Mouse (Mus musculus) cerebellum, adult 18-20 months (tissue): ENCODE data around the gene Gpr162.
"Not testable (repeated sequence)": the region's sequence is repeated elsewhere in the genome, so short reads cannot be mapped to it uniquely, and the experiment has no call there.

Experiments used
- DNase-seq, 2 experiments: peaks; one replicate each; pipeline ENCODE4 v3.0.0; 2021

Gene Gpr162

DNA sequence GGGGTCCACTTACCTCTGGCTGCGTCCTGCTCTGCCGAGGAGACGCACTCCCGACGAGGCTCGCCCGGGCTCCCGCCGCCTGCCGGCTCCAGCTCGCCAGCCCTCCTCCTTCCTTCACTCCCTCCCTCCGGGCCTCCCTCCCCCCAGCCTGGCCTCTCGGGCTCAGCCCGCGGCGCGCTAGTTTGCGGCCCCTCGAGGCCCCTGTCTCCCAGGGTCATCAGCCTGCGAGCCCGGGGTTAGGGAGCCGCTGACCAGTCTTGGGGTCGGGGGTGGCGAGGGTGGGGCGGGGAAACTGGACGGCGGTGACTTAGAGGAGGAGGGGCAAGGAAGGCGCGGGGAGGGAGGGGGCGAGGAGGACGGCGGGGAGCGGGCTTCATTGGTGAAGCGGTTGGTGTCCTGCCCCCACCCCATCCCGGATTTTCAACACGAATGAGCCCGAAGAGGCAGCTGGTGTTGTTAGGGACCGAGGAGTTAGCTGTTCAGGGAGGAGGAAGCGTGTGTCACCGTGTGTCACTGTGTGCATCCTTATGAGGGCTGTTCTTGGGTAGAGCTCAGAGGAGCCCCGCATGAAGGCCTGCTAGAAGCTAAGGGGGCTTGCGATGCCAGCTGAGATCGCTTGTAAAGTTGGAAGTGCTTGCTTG lies at the start of gene Gpr162:
Gpr162 (minus strand) TSS at position 326 of the 641 bp plus-strand sequence.
- peak; percentile 79 to 81 for DNase-seq

DNA sequence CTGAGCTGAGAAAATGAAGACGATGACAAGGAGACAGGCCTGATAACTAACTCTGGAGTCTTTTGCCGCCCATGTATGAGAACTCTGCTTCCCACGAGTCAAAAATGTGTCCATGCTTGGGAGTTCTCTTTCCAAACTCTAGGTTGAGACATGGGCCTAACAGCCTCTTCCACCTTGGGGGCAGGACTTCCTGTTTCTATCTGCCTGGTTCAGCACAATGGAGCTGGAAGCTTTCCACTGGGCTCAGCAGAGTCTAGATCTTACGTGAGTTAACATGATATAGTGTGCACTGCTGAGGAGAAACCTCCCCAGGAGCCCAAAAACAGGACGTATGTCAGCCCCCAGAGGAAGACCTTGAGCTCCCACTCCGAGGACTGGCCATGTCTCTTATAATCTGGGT lies 49.4 kb upstream of the Gpr162 start:
- DNase-seq = no peak

DNA sequence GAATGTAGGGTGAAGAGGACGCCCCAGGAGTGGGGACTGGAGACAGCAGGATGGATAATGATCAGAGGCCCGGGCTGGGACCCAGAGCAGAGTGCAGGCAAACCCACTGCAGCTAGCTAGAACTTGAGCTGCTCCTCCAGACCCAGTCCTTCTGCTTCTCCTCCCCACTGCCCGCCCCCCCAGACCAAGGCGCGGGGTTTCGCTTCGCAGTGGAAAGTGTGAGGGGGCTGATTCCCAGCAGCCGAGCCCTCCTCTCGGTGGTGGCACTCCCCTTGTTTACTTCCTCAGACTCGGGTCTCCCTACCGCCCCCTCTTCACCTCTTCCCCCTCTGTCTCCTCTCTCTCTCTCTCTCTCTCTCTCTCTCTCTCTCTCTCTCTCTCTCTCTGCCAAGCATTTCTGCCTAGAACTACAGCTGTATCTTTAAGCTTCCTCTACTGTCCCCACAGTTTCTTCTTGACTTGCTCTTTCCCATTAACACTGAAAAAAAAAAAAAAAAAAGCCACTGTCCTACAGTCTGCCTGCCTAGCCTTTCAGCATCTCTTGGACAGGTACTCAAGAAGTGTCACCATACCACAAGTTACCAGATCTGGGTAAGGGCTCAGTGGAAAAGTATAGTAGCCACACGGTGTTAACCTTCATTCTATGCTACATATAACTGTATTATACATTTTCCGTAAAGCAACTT lies 47.9 kb upstream of the Gpr162 start, which contains the start of gene Lag3:
Lag3 (minus strand) TSS at position 173 of the 686 bp plus-strand sequence.
- no peak for DNase-seq

DNA sequence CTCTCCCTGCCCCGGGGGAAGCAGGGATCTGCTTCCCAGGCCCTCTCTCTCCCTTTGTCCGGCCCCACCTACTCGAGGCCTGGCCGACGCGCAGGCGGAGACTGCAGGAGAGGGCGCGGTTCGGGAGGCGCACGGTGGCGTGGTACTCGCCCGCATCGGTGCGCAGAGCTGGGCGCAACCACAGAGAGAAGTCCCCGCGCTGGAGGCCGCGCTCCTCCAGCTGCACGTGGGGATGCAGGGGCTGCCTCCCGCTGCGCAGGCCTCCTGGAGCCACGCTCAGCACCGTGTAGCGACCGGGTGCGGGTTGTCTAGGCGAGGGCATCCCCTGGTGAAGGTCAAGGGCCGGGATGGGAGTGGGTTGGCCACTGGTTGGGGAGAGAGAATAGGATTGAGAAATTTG lies 46.2 kb upstream of the Gpr162 start:
- DNase-seq = peak in 1 of 2 experiments; percentile 39

DNA sequence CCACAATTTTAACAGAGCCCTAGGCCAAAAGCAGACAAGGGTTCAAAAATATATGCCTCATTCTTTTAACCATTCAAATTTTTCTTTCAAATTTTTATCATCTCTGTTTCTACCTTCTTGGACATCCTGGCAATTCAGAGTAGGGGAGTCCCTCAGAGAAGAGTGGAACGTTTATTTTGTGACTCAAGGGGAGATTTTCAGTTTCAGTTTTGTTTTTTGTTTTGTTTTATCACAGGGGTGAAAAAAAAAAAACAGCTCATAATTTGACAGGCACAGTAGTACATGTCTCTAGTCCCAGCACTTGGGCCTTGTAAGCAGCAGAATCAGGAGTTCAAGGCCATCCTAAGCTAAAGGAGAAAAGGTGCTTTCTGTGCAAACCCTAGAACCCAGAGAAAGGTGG lies 44.0 kb upstream of the Gpr162 start:
- DNase-seq = no peak

DNA sequence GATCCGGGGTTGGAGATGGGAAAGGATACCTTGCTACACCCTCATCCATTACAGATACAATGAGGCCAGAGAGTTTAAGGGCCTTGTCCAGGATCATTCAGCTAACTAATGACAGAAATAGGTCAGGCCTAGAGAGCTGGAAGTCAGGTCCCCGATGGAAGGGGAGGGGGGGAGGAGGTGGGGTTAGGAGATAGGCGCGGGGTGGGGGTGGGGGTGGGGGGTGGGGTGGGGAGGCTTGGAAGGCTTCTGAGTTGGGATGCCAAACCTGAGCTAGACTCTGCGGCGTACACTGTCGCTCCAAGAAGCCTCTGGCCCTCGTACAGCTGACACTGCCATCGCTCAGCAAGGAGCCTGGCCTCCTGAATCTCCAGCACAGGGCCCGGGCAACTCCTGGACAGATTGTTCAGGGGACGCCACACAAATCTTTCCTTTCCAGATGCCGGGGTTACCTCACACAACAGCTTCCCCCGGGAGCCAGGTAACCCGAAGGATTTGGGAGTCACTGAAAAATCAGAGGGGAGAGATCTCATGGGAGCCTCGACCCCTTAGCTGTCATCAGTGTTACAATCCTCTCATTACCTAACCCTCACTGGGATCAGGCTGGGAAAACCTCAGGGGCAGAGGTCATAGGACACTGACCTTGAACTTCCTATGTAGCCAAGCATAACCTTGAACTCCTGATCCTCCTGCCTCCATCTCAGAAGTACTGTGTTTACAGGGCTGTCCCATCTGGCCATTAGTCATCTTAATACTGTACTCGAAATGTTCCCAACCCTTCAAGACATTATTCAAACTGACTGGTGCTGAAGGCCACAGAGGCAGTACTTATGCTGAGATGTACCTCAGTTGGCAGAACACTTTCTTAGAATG lies 41.4 kb upstream of the Gpr162 start:
- peak; percentile 33 to 36 for DNase-seq

DNA sequence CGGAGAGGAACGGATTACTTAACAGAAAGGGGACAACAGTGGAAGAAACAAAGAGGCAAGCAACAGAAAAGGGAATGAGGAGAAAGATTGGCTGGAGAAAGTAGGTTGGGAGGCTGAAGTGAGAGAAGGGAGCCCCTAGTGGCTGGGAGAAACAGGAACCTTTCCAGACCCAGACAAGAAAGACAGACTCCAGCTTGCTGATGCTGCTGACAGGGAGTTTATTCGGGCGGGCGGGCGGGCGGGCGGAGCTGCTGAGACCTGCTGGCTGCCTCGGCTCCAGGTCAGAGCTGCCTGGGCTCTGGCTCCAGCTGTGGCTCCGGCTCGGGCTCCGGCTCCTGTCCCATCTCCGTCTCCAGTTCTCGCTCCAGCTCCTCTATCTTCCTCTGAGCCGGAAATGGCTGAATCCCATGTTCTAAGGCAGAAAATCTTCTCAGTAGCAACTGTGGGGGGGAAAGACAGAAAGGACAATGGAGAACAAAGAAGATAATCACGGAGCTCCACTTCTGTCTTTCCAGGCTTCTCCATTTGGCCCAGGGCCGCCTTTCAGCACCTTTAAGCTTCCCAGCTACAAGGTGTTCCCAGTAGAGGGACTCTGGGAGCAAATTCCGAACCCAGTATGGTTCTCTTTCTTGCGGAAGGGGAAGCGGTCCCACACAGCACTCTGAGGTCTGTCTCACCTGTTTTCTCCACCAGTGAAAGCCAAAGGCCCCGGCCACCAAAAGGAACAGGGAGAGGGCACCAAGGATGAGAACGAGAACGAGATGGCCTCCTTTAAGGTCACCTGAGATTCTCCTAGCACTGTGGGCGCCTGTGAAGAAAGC lies 40.6 kb upstream of the Gpr162 start:
- DNase-seq = peak; percentile 78 to 83

DNA sequence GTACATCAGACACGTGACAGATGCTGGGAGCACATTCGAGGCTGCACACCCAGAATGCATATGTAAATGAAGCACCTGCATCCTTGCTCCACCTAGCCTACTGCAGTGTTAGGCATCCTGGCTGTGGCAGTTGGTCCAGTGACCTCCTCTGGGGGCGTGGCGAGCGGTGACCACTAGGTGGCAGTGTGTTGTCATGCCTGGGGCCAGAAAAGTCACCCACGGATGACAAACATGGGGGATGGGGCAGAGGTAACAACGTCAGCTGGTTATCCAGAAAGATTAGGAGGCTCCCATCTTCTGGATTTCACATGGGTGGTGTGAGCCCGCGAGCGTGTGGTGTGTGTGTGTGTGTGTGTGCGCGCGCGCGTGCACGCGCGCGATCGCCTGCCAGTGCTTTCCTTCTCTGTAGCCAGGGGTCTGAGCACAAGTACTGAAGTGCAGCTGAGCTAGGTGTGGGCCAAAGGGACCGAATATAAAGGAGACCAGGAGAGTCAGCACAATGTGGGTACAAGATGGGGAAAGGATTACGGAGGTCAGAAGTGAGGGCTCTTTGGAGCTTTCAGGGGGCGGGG lies 39.9 kb upstream of the Gpr162 start:
- peak; percentile 98 to 99 for DNase-seq

DNA sequence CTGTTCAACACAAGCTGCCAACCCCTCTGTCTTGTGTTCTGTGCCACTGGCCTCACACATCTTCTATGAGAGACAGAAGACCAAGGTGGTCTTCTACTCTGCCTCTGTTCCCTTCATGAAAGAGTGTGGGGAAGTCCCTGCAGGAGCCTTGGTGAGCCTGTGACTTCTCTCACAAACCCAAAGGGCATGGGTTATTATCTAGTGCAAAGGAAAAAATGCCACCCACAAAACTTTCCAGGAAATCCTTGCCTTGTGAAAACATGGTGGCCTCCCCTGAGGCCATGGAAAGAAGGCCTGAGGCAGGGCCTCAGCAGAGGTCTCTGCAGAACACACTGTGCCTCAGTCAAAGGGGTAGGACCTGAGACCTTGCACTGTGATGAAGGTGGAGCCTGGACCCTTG lies 38.1 kb upstream of the Gpr162 start:
- no peak for DNase-seq

DNA sequence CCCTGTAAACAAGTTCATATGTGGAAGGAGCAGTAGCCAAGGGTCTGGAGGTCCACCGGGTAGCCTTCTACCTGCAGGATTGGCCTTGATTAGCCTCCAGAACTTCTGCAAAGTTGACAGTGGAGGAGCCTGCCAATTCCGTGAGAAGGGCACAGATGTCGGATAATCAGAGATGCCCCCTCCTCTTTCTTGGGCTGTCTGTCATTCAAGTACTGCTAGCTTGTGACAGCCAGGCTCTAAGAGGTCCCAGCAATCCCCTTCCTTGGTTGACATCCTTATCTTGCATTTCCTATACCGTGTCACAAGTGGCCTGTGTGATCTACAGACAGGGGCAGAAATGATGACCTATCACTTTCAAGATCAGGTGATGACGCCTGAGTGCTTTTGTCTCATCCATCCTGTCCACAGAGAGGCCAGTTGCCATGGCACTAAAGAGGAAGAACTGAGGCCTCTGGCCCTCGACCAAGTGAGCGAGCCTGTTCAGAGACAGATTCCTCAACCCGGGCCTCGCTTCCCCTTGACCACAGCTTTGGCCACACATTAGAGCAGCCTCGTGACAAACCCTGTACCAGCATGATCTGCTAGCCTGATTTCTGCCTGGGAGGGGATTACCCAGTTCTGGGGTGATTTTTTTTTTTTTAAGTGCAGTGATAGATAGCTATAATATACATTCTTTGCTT lies 37.2 kb upstream of the Gpr162 start:
- DNase-seq = no peak

DNA sequence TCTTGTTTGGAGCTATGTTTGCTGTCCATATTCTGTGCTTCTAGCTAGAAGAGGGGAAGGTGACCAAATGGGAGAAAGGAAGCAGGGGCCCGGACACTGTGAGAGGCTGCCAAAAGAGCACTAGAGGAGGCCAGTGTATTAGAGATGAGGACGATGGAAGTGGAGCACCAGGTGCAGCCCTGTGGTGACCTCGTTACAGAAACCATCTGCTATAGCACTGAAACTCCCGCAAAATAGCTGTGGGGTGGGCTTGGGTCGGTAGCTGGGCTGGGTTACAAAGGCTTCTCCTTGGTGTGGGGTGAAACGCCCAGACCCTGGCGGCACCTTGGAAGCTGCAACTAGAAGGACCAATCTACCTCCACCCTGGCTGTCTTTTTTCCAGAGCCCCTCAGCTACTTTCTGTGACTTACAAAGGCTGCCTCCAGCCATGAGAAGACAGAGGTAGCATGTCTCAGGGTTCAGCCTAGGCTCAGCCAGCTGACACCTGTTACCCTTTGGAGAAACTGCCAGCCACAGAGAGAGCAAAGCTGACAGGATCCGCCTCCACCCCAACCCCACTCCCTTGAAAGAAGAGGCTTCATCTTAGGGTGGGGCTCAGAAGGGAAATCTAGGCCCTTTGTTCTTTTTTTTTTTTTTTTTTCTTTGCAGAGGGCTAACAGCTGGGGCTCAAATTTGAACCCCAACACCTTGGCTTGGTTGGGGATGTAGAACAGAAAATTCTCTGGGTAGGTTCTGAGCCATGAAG lies 36.4 kb upstream of the Gpr162 start:
- peak; percentile 36 to 38 for DNase-seq

DNA sequence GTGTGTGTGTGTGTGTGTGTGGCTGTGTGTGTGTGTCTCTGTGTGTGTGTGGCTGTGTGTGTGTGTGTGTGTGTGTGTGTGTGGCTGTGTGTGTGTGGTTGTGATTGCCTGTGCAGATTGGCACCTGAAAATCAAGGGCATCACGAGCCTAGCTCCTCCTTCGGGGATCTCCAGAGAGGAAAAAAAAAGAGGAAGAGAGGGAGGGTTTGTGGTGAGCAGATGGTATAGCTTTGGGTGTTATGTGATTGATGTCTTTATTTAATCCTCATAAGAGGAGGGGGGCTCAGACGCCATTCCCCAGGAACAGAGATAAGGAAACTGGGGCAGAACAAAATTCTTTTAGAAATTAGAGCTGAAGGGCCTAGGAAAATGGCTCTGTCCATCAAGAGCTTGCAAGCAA lies 34.6 kb upstream of the Gpr162 start:
- no peak for DNase-seq

DNA sequence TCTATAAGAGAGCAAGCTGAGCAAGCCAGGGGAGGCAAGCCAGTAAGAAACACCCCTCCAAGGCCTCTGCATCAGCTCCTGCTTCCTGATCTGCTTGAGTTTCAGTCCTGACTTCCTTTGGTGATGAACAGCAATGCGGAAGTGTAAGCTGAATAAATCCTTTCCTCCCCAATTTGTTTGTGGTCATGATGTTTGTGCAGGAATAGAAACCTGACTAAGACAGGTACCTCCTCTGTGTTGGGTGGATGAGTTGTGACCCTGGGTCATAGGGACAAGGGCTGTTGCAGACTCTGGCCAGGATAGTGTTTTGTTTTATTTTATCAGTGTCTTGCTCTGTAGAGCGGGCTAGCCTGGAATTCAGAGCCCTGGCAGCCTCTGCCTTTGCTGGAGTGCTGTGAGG lies 30.3 kb upstream of the Gpr162 start:
- DNase-seq = not testable (repeated sequence)

DNA sequence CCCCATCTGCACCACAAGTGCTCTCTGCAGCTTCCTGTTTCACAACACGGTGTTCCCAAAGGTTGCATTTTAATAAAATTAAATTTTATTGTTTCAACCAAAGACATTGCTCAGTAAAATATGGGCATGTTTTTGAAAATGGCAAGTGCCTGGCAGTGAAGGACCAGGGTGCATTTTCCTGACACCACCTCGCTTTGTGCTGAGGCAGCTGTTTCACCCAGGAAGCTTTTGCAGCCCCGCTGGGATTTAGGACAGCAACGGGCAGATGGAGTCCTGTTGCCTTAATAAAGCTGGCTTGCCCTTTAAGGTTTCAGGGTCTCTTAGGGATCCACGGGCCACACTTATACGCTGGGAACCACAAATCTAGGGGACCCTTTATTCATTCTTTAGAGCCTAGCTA lies 27.2 kb upstream of the Gpr162 start:
- no peak for DNase-seq

DNA sequence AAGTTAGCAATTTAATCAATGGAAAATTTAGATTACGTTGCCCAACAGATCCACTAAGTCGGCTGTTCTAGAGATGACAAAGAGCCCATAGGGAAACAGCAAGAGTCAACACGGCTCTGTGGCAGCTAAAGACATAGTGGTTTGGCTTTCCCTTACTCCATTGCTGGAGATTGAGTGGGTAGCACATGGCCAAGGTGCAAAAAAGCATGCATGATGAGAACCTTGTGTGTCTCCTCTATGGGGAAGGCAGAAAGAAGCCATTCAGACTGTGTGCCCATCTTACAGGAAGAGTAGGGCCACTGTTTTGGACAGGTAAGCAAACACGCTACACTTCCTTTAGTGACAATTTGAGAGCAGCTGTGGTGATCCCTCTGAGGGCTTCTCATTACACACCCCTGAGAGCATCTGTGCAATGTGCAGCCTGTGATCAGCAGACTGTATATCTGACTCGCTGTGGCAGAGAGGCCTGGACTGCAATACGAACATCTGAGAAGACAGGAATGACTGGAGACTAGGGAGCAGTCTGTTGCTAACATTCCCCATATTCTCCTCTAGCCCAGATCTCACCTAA lies 24.9 kb upstream of the Gpr162 start:
- no peak for DNase-seq

DNA sequence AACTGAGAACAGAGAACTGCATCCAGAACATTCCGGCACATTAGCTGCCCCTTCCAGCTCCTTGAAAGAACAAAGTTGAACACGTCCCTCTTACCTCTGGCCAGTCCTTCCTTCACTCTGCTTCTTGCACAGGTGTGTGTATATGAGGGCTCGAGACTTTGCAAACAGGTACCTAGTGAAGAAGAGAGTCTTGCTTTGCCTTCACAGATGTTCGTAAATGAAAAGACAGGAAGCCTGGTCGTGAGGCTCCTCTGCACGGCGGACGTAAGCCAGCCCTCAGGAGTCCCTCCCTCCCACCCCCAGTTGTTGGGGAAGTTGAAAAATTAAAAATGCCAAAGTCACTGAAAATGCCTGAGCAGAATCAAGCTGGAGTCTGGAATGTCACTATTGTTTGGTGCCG lies 24.2 kb upstream of the Gpr162 start, which contains the start of gene Cd4:
Cd4 (minus strand) TSS at position 236 of the 400 bp plus-strand sequence.
- DNase-seq = no peak

DNA sequence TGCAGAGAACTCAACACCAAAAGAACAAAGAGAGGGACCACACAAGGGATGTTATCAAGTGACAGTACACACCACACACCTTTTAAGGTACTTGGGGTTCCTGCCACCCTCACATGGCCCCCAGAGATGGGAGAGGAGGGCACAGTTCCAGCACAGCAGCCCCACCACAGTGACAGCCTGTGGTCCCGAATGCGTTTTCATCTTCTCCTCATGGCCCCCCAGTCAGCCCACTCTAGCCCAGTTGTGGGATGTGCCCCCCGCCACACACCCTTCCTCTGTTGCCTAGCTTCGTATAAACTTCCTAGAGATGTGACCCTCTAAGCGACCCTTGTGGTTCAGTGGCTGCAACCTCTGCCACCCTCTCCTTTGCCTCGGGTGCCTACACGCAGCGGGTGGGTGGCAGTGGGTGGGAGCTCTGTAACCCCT lies 22.2 kb upstream of the Gpr162 start:
- DNase-seq = no peak

DNA sequence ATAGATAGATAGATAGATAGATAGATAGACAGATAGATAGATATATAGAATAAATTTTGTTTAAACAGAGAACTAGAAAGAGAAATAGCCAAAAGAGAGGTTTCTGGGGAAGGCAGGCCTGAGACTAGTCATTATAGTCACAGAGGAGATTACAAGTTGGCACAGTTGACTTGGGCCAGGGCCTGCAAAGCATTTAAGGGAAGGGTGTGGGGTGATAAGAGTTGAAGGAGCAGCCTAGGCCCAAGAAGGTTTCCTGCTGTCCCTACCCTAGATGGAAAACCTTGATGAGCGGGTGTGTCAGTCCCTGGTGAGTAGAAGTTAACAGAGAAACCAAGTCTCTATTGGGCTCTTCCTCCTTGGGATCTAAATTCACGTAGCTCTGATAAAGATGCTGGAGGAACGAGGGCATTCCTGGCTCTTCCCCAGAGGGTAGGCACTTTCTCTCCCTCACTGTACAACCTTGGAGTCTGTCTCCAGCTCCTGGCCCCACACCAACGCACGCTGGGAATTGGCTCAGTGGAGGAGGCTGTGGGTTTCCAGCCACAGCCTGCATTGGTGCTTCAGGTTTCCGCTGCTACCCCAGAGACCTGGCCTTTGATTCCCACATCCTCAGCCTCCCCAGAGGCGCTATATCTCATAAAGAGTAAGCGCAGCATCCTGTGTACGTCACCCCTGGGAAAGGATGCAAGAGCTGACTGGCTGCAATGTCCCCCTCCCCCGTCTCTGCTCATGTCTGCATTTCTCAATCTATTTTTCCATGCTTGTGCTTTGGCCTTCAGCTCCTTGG lies 21.1 kb upstream of the Gpr162 start:
- DNase-seq = peak; percentile 85 to 86

DNA sequence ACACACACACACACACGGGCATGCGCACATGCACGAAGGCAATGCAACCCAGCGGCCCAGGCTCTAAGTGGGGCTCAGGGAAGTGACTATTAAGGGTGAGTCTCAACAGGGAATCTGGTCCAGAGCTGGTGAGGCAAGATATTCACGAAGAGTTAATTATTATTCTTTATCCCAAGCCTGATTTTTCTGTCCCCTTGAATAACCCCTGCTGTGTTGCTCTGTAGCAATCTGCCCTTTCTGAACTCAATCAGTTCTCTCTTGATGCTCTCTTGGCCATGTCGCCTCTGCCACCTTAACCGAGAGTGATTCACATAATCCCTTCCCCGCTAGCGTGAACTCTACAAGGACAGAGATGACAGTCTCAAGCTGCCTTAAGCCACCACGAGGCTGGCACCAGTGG lies 19.6 kb upstream of the Gpr162 start:
- no peak for DNase-seq

DNA sequence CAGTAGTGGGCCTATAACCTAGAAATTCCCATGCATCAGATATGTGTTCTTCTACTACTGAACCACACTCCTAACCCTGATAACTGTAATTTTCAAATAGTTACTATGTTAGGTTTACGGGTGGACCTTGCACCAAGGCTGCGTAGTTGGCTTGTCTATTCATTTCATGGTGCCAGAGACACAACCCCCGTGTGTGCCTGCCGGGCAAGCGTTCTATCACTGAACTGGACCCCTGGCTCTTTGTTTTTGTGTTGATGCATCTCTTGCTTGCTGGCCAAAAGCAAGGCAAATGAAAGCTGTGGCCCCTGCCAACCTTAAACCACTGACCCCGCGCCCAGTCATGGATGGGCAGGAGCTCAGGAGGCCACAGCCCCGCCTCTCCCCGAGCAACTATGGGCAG lies 18.0 kb upstream of the Gpr162 start:
- DNase-seq = no peak
